Mouse (Mus musculus): ENCODE results near the gene Phlpp1. TPM values are rescaled to one million over a fixed set of nuclear protein-coding genes. Genes with fewer than 3 reads are reported as not detected.

The Phlpp1 gene
- total and polyA plus RNA-seq, 3 experiments: 5.0 to 9.4 TPM; not detected in 1

GRCm38 (mm10) chr1:106177868-106178790 is 6.6 kb downstream of the Phlpp1 start:
- DNase-seq (ENCODE audit: low read depth, low spot score): no peak
- peaks cover 25% of the 10 kb centered on the region; the same call in 1 of the 2 replicates for H3K79me2 ChIP-seq (ENCODE audit: control insufficient read depth, insufficient read depth, low read length, poor library complexity)
- H3K4me3 ChIP-seq (ENCODE audit: control insufficient read depth in 1 of 2, insufficient read depth in 1 of 2, low read depth in 2 of 2, low read length in 2 of 2): no peak overlapping the region
- no peaks in the 10 kb centered on the region for H3K27me3 ChIP-seq (ENCODE audit: control insufficient read depth in 1 of 2, insufficient read depth in 2 of 2, low read length in 2 of 2)
- no peak overlapping the region for H3K9ac ChIP-seq (ENCODE audit: control insufficient read depth, low read depth, low read length, poor library complexity, severe bottlenecking)
- no peak overlapping the region for H3K27ac ChIP-seq (ENCODE audit: control insufficient read depth, low read depth, low read length)
- H3K9me3 ChIP-seq (replicated peaks; ENCODE audit: insufficient read depth, low read length): no peaks in the 10 kb centered on the region
- TF ChIP-seq BHLHE40 (IDR thresholded peaks at IDR 0.05; ENCODE audit: borderline replicate concordance, low read depth, low read length) (no peak), TAL1 (IDR thresholded peaks at IDR 0.05; ENCODE audit: low read length) (no peak), NELFE (IDR thresholded peaks at IDR 0.05; ENCODE audit: low read depth, low read length) (no peak), ELF1 (IDR thresholded peaks at IDR 0.05; ENCODE audit: low read depth, low read length) (no peak), MAZ (IDR thresholded peaks at IDR 0.05; ENCODE audit: low read depth, low read length) (no peak), SIN3A (IDR thresholded peaks at IDR 0.05; ENCODE audit: low read length) (no peak), CHD1 (IDR thresholded peaks at IDR 0.05; ENCODE audit: low read depth, low read length) (no peak), USF2 (IDR thresholded peaks at IDR 0.05; ENCODE audit: borderline replicate concordance in 1 of 2, insufficient read depth in 1 of 2, low read depth in 1 of 2, low read length in 2 of 2) (no peak), JUND (IDR thresholded peaks at IDR 0.05; ENCODE audit: low read depth, low read length) (no peak), MAFK (IDR thresholded peaks at IDR 0.05; ENCODE audit: borderline replicate concordance, low read depth, low read length) (no peak), TCF12 (IDR thresholded peaks at IDR 0.05; ENCODE audit: low read depth, low read length) (no peak), MYC (IDR thresholded peaks at IDR 0.05; ENCODE audit: low read depth, low read length) (no peak), NRF1 (IDR thresholded peaks at IDR 0.05; ENCODE audit: insufficient read depth, low read depth, low read length, poor library complexity, severe bottlenecking) (no peak), POLR2AphosphoS2 (IDR thresholded peaks at IDR 0.05; ENCODE audit: low read length) (no peak)
- H3K36me3 ChIP-seq (ENCODE audit: control insufficient read depth in 1 of 2, insufficient read depth in 2 of 2, low read length in 2 of 2): peaks cover 0 to 25% of the 10 kb centered on the region in 2 experiments; a peak in 2 of 4 replicates
- peaks cover 9 to 28% of the 10 kb centered on the region in 2 experiments for H3K4me1 ChIP-seq (ENCODE audit: control insufficient read depth in 1 of 2, insufficient read depth in 2 of 2, low read length in 2 of 2)

- no peak for DNase-seq (ENCODE audit: low read depth, low spot score)
- no peaks in the 10 kb centered on the region for H3K9me3 ChIP-seq (replicated peaks; ENCODE audit: insufficient read depth, low read length)
- no peaks in the 10 kb centered on the region; a peak in 1 of 4 replicates for H3K36me3 ChIP-seq (ENCODE audit: control insufficient read depth in 1 of 2, insufficient read depth in 2 of 2, low read length in 2 of 2)
- H3K79me2 ChIP-seq (ENCODE audit: control insufficient read depth, insufficient read depth, low read length, poor library complexity): peaks cover 10% of the 10 kb centered on the region; the same call in 1 of the 2 replicates
- H3K4me1 ChIP-seq (ENCODE audit: control insufficient read depth in 1 of 2, insufficient read depth in 2 of 2, low read length in 2 of 2): peaks cover 0 to 7% of the 10 kb centered on the region in 2 experiments; a peak in 3 of 4 replicates
- H3K4me3 ChIP-seq (ENCODE audit: control insufficient read depth in 1 of 2, insufficient read depth in 1 of 2, low read depth in 2 of 2, low read length in 2 of 2): no peak overlapping the region
- no peak overlapping the region for H3K9ac ChIP-seq (ENCODE audit: control insufficient read depth, low read depth, low read length, poor library complexity, severe bottlenecking)
- no peak for TF ChIP-seq NRF1 (IDR thresholded peaks at IDR 0.05; ENCODE audit: insufficient read depth, low read depth, low read length, poor library complexity, severe bottlenecking)
- no peak for TF ChIP-seq MEF2A (IDR thresholded peaks at IDR 0.05; ENCODE audit: extremely low read depth, insufficient replicate concordance, low read depth, low read length, poor library complexity, severe bottlenecking)
- no peak for TF ChIP-seq MAX (IDR thresholded peaks at IDR 0.05; ENCODE audit: low read length)
- TF ChIP-seq KAT2A (conservative IDR thresholded peaks at IDR 0.05; ENCODE audit: low read depth, low read length): no peak
- no peak for TF ChIP-seq GABPA (IDR thresholded peaks at IDR 0.05; ENCODE audit: low read depth, low read length)
- TF ChIP-seq MYC (IDR thresholded peaks at IDR 0.05; ENCODE audit: low read depth, low read length): no peak
- TF ChIP-seq TCF12 (IDR thresholded peaks at IDR 0.05; ENCODE audit: low read depth, low read length): no peak
- TF ChIP-seq MYB (IDR thresholded peaks at IDR 0.05; ENCODE audit: low read depth, low read length): no peak
- no peak for TF ChIP-seq BHLHE40 (IDR thresholded peaks at IDR 0.05; ENCODE audit: borderline replicate concordance, low read depth, low read length)
- TF ChIP-seq MXI1 (IDR thresholded peaks at IDR 0.05; ENCODE audit: low read depth, low read length): no peak
- no peak for TF ChIP-seq NELFE (IDR thresholded peaks at IDR 0.05; ENCODE audit: low read depth, low read length)
- no peak for TF ChIP-seq ZNF384 (IDR thresholded peaks at IDR 0.05; ENCODE audit: low read depth, low read length)
- TF ChIP-seq MAFK (IDR thresholded peaks at IDR 0.05; ENCODE audit: borderline replicate concordance, low read depth, low read length): no peak
- no peak for TF ChIP-seq JUND (IDR thresholded peaks at IDR 0.05; ENCODE audit: low read depth, low read length)
- TF ChIP-seq USF1 (IDR thresholded peaks at IDR 0.05; ENCODE audit: low read depth, low read length): no peak
- no peak for TF ChIP-seq CHD1 (IDR thresholded peaks at IDR 0.05; ENCODE audit: low read depth, low read length)
- no peak for TF ChIP-seq HCFC1 (IDR thresholded peaks at IDR 0.05; ENCODE audit: low read depth, low read length)
- no peak for TF ChIP-seq RCOR1 (IDR thresholded peaks at IDR 0.05; ENCODE audit: low read depth, low read length)
- TF ChIP-seq POLR2AphosphoS5 (IDR thresholded peaks at IDR 0.05; ENCODE audit: borderline replicate concordance, low read depth, low read length): no peak
- H3K27me3 ChIP-seq (ENCODE audit: control insufficient read depth in 1 of 2, insufficient read depth in 2 of 2, low read length in 2 of 2): no peaks in the 10 kb centered on the region
- H3K27ac ChIP-seq (ENCODE audit: control insufficient read depth, low read depth, low read length): no peak overlapping the region
Observed at GRCm38 (mm10) chr1:106183701-106184100, 12.1 kb downstream of the Phlpp1 start.

Data from MEL (cell line).